Mouse (Mus musculus): ENCODE measurements around the gene Cplx2. TPM values are rescaled to one million over a fixed set of nuclear protein-coding genes. Genes with fewer than 3 reads are reported as not detected.

Gene Cplx2
- polyA plus RNA-seq (2012; rRNA removed; ENCODE audit: low replicate concordance), result 3.5 and 4.1 TPM in 2 replicates

GRCm38 (mm10) chr13:54371049-54371386 is at the start of gene Cplx2:
TSS of gene Cplx2 (plus strand) at chr13:54371349.

Other genes with a start within 250 kb of the Cplx2 start
- 0.15 and 0.37 TPM in 2 replicates for gene Hrh2, start 179.2 kb upstream of the Cplx2 start, polyA plus RNA-seq (2012; rRNA removed; ENCODE audit: low replicate concordance)
- 15.6 and 21.2 TPM in 2 replicates for gene Thoc3, start 97.5 kb downstream of the Cplx2 start, polyA plus RNA-seq (2012; rRNA removed; ENCODE audit: low replicate concordance)
- 1.9 and 4.9 TPM in 2 replicates for gene Simc1, start 132.4 kb downstream of the Cplx2 start, polyA plus RNA-seq (2012; rRNA removed; ENCODE audit: low replicate concordance)
- 110 and 120 TPM in 2 replicates for gene 4833439L19Rik, start 194.1 kb downstream of the Cplx2 start, polyA plus RNA-seq (2012; rRNA removed; ENCODE audit: low replicate concordance)
- 5.1 and 9.0 TPM in 2 replicates for gene Arl10, start 203.7 kb downstream of the Cplx2 start, polyA plus RNA-seq (2012; rRNA removed; ENCODE audit: low replicate concordance)
- gene Nop16, start 218.7 kb downstream of the Cplx2 start, polyA plus RNA-seq (2012; rRNA removed; ENCODE audit: low replicate concordance), result 1.4 and 1.8 TPM in 2 replicates
- gene Higd2a, start 218.9 kb downstream of the Cplx2 start, polyA plus RNA-seq (2012; rRNA removed; ENCODE audit: low replicate concordance), result 208 and 284 TPM in 2 replicates
- gene Cltb, start 240.0 kb downstream of the Cplx2 start, polyA plus RNA-seq (2012; rRNA removed; ENCODE audit: low replicate concordance), result 84.0 and 133 TPM in 2 replicates

All from duodenum, adult 2 months (tissue).